Mouse (Mus musculus): ENCODE results near the gene Taf6l. TPM values are rescaled to one million over a fixed set of nuclear protein-coding genes. Genes with fewer than 3 reads are reported as not detected.

Taf6l gene
- polyA plus RNA-seq (2014; fragmentation: Illumina TruSeq; extraction: RNeasy Lipid Tissue Mini Kit (QIAGEN cat#74804); ENCODE audit: insufficient read depth, low read depth, low replicate concordance), result 4.5 TPM

DNA sequence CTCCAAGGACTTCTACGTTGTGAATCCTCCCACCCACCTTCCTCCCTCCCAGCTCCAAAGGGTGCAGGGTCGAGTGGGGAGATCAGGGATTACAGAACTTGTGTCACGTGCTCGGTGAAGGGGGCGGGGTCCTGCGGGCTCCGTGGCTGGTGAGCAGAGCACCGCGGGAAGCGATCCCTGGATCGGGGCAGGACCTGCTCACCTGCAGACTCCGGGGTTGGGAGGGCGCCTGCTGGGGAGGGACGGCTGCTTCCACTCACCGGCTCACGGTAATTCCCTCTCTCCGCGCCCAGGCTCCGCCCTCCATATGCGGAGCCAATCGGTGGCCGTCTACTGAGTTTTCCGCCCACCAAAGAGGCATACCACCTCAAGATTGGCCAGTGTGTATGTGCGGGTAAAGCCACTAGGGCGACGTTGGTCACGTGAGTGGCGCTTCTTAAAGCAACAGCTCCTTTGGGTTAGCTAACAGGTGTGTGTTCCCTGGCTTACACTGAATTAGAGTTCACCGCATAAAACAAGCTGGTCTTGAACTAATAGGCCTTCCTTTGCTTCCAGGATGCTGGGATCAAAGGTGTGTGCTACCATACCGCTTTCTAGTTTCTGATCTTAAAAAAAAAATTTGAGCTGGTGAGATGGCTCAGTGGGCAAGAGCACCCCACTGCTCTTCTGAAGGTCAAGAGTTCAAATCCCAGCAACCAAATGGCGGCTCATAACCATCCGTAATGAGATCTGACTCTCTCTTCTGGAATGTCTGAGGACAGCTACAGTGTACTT, at the start of gene Taf6l:
TSS of gene Taf6l (minus strand) at position 410 of the 774 bp plus-strand sequence.

DNA sequence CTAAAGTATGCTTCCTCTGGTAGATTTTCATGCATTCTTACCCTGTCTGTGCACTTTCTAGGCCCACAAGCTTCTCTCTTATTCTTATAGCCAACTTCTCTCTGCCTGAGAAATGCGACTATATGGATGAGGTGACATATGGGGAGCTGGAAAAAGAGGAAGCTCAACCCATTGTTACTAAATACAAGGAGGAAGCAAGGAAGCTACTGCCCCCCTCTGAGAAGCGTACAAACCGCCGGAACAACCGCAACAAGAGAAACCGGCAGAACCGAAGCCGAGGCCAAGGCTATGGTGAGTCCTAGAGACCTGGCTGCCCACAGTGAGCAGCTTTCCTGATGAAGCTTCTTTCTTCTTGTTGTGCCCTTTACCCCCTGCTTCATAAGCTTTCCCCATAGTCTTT, 43.4 kb upstream of the Taf6l start, which contains the start of gene AC129217.1:
TSS of gene AC129217.1 (plus strand) at position 114 of the 400 bp plus-strand sequence.

DNA sequence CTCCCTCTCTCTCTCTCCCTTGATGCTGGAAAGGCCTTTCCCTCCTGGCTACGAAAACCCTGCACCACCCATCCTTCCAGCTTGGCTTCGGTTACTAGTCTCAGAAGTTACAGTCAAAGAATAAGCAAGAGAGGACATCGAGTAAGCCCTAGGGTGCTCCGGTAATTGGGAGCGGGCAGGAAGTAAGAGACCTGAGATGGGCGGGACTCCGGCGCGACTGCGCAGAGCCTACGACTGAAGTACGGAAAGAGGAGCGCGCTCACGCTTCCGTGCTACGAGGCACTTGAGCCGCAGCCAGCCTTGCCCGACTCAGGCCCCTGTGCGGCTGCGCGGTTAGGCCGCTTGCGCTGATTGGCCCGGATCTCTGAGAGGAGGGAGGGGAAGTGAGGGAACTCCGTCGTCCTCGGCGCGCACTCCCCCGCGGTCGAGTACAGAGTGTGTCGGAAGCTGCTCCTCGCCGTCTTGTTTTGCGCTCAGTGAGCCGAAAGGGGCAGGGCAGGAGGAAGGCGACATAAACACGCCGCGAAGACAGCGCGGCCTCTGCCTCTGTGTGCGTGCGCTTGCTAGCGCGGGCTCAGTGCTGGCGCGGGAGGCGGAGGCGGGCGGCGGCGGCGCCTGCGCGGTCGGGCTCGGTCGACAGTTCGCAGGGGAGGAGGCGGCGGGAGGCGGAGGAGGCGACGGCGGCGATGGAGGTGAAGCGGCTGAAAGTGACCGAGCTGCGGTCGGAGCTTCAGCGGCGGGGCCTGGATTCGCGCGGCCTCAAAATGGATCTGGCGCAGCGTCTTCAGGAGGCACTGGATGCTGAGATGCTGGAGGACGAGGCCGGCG, 33.6 kb upstream of the Taf6l start, which contains the start of gene Hnrnpul2:
TSS of gene Hnrnpul2 (plus strand) at position 415 of the 828 bp plus-strand sequence.

DNA sequence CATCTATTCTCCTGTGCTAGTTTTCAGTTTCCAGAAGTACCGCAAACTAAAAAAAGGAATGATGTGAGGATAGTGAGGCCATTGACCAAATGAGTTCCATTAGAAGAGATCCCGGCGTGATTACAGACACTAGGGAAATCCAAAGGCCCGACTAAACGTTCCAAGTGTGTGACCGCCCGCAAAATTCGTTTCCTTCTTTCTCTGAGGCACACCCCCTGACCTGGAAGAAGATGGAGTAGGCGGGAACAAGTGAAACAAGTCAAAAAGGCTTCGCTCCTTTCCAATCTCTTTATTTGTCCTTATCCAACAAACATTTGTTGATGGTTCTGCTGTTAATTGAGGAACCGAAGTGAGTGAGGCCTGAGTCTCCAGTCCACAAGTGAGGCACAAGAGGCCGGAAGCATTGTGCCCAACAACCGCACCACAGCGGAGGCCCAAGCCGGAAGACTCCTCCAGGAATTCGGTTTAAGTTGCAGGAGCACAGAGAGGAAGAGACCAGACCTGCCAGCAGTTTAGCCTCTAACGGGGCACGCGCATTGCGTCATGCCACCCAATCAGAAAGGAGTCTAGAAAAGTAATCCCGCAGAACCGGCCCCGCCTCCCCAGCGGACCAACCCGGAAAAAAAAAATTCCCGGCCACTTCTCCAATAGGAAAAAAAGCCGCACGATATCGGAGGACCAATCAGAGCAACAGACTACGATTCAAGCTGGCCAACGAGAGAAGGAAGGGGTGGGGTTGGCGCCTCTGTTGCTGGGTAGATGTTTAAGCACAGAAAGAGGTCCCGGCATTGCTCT, 32.8 kb upstream of the Taf6l start, which contains the start of gene Ttc9c:
TSS of gene Ttc9c (minus strand) at position 533 of the 795 bp plus-strand sequence.

DNA sequence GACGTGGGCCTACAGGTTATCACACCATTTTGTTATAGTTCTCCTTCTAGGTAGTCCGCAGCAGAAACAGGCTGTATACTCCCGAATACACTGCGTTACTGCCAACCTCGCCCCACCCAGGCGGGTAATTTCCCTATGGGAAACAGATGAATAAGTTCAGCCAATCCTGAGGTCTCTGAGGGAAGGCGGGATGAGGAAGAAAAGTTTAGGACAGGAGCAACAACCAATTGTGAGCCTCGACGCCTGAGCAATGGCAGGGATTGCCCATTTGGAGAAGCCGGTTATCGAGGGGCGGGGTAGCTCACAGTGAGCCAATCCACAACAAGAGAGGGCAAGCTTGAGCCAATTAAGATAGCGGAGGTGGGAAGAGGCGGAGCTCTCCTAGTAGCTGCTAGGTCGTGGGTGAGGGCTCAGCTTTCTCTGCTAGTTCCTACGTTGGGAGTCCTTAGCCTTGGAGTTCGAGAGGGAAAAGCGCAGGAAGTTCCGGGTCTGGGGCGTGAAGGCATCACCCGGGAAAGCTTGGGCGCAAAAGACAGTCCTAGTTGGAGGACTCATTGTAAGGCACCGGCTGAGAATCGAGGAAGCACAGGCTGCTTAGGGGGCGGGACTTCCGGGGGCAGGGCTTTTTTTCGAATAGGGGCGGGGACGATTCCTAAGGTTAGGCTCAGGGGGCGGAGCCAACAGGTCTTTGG, 16.1 kb upstream of the Taf6l start, which contains the start of gene Zbtb3:
TSS of gene Zbtb3 (plus strand) at position 426 of the 692 bp plus-strand sequence.

DNA sequence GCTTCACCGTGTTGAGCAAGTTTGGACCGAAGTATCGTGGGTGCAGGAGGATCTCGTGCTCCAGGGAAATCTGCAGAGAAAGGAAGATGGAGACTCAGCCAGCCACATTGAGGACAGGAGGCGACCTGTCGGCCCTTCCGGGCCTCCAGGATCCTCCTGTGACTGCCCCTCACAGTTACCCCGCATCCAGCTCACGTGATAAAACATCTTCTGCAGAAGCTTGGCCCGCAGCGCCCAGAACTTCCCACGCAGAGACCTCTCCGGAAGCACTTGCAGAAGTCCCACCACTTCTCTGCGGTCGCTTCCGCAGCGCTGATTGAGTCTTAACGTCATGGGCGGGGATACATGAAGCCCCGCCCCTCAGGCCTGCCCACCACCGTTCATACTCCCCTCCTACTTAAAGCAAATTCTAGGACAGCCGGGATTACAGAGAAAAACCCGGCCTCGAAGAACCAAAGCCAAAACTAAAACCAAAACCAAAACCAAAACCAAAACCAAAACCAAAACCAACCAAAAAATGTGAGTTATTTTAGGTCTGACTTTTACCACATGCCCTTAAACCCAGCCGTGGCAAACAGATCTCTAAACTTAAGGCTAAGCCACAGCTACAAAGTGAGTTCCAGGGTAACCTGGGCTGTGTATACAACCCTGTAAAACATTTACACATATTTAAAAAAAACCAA, 12.2 kb upstream of the Taf6l start, which contains the start of gene Polr2g:
TSS of gene Polr2g (minus strand) at position 314 of the 683 bp plus-strand sequence.

DNA sequence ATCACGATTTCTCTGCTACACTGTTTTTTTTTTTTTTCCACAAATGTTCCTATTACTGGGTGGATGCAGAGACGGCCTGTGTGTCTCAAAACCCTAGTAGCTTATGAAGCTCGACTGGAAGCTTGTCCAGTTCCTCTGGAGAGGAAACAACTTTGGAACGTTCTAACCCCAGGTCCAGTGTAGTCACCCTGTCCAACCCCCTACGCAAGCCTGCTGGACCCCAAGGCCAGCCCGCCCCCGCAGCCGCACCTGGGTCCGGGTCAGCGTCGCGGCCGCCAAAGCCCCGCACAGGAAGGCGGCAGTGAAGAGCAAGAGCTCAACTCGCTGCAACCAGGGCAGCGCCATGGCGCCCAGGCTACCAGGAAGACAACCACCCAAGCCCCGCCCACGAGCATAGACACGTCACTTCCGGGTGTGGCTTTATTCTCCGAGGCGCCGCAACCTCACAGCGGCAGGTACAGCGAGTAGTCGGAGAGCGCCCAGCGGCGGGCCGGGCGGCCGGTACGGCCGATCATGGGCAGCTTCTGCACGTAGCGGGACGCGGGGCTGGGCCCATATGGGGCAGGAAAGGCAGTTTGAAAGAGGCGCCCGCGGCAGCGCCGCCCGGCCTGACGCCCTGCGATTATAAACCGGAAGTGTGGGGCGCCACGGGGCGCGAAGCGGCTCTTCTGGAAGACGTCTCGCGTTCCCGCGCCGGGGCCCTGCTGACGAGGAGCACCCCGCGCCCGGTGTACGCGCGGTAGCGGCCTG, 12.0 kb downstream of the Taf6l start, which contains the start of gene Tmem179b:
TSS of gene Tmem179b (minus strand) at position 382 of the 750 bp plus-strand sequence.

DNA sequence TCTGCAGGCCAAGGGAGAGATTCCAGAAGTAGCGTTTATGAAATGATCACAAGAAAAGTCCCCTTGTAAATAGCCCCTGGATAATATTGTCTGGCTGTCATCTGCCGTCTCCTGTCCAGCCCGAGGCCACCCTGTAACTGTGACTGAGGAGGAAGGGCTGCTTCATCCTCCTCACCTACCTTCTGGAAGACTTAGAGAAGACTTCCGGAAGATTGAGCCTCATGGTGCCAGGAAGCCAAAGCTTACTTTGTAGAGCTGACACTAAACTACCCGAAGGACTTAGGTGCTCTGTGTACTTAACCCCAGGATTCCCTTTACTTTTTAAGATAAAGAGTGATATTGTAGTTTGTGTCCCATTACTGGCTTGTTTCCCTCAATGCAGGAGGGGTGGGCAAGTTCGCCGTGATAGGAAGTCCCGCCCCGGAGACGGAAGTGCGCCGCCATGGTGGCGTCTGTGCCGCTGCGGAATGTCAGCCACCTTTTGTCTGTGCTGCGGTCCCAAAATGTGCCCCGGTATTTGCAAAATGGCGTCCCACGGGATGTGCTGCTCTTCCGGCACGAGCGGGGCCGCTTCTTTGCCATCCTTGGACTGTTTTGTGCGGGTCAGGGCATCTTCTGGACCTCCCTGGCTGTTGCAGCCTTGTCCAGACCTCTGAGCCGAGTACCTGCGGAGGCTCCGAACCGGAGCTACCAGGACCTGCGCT, 15.5 kb downstream of the Taf6l start, which contains the start of gene Tmem223:
TSS of gene Tmem223 (plus strand) at position 430 of the 704 bp plus-strand sequence.

DNA sequence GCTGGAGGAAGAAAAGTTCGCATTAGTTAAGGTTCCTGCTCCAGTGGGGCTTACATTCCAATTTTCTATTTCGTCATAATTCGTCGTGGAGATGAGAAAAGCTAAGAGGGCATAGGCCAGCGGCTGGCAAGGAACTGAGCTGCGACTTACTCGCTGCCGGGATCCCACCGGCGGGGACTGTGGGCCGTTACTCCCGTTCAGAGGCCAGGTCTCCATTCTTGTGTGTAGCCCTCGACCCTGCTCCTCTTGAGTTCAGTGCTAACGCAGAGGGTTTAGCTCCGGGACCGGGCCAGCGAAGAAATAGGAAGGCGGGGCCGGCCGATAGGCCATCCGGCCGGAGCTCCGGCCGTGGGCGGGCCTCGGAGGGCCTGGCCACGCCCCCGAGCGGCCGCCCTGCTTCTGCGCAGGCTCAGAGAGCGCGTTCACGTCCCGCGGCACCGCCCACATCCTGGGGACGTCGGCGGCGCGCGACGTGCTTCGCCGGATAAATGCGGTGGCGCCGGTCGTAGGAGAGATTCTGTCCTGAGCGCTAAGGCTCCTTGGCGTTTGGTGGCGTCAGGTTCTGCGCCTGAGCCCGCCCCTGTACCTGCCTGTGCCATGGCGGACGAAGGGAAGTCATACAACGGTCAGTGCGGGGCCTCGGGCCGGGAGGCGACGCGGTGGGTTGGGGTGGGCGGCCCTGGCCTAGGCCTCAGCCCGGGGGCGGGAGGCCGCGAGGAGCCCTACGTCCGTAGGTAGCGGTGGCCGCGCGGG, 29.4 kb downstream of the Taf6l start, which contains the start of gene Nxf1:
TSS of gene Nxf1 (plus strand) at position 439 of the 753 bp plus-strand sequence.

DNA sequence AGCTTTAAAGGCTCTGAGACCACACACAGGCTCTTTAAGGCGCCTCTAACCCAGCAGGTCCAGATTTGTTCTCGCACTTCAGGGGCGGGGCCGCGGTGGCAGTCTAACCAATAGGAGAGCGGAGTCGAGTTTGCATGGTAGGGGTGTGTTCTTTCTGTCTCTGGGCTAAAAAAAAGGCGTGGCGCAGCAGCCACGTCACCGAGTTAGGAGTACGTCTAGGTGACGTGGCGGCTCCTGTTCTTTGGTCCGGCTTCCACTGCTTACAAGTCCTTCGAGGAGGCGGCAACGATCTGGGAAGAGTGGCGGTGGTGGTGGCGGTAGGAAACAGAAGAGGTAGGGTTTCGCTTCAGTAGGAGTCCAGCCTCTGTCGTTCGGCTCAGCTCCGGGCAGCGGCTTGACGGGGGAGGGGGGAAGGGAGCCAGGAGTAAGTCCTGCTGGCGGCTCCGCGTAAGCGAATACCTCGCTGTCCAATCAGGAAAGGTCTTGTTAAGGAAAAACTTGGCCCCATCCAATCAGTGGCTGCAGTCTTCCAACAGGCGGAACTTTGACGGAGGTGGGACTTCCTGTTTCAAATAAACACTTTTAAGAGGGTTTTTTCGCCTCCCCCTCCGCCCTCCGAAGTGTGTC, 44.9 kb downstream of the Taf6l start, which contains the start of gene Stx5a:
TSS of gene Stx5a (plus strand) at position 171 of the 627 bp plus-strand sequence.

DNA sequence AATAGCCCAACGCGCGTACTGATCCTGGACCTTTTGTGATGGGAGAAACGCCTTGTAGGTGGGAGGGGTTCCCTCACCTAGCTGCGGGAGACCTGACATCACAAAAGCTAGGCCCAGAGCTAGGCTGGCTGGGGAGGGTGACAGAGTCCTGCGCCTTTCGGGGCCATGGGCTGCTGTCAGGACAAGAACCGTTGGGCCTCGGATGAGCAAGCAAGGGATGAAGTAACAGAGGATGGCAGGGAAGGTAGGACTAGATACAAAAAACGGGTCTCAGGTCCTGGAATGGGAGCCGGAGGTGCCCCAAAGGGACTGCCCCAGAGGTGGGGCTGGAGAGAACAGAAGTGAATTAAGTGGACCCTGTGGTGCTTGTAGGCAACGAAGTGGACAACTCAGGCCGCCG, 45.6 kb downstream of the Taf6l start, which contains the start of gene 1700092M07Rik:
TSS of gene 1700092M07Rik (plus strand) at position 116 of the 400 bp plus-strand sequence.

DNA sequence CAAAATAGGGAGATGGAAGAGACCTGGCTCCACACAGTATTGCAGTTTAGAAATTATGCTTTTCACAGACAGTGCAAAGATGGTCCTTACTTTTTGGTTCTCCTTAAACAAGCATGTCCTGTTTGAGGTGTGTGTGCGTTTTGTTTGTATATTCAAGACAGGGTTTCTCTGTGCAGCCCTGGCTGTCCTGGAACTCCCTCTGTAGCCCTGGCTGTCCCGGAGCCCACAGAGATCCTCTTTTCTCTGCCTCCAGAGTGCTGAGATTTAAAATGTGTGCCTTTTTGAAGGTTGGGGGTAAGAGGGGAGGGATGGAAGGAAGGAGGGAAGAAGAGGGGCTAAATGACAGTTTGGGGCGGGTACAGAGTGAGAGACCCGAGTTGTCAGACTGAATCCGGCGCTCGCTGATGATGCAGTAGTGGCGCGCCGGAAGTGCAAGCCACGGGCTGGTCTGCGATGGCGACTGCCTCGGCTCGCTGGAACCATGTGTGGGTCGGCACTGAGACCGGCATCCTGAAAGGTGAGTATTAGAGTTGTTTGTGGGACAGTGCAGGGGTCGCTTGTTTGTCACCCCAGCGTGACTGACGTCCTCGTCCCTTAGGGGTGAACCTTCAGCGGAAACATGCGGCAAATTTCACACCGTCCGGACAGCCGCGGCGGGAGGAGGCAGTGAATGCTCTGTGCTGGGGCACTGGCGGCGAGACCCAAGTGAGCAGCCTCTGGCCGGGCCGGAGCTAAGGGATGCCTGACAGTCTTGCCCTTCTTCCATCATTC, 50.6 kb downstream of the Taf6l start, which contains the start of gene Wdr74:
TSS of gene Wdr74 (plus strand) at position 439 of the 771 bp plus-strand sequence.

